Mouse (Mus musculus): Measurements from ENCODE around the gene Tagln.

GRCm38 (mm10) chr9:45955107-45955963 is 19.5 kb upstream of the Tagln start, which contains the start of gene Sidt2:
- no peak for TF ChIP-seq CTCF (IDR thresholded peaks at IDR 0.05; ENCODE audit: control insufficient read depth, insufficient read depth, insufficient replicate concordance, low read depth, low read length)
- peak; percentile 64; the same call in 1 of the 2 replicates for TF ChIP-seq POLR2A (IDR thresholded peaks at IDR 0.05; ENCODE audit: control insufficient read depth, low read depth, low read length)
